Mouse (Mus musculus): Measurements from ENCODE around the gene Gm17402.

Gm17402 gene

GRCm38 (mm10) chr3:67375063-67375462, at the start of gene Gm17402:
Gene Gm17402, minus strand, starts transcription at chr3:67375163.
- ATAC-seq (ENCODE audit: low TSS enrichment) = no peak

- ATAC-seq (ENCODE audit: low TSS enrichment) = no peak
Observed at GRCm38 (mm10) chr3:67378215-67378614, 3.3 kb upstream of the Gm17402 start.

- no peak for ATAC-seq (ENCODE audit: low TSS enrichment)
Observed at GRCm38 (mm10) chr3:67374360-67374778, 594 bp downstream of the Gm17402 start.

GRCm38 (mm10) chr3:67373872-67374271, 1.1 kb downstream of the Gm17402 start, which contains the start of gene Mlf1:
Gene Mlf1, plus strand, starts transcription at chr3:67374097.
- peak; percentile 100 for ATAC-seq (ENCODE audit: low TSS enrichment)

- ATAC-seq (ENCODE audit: low TSS enrichment) = no peak
Observed at GRCm38 (mm10) chr3:67372781-67373180, 2.2 kb downstream of the Gm17402 start.

GRCm38 (mm10) chr3:67372194-67372593, 2.8 kb downstream of the Gm17402 start:
- ATAC-seq (ENCODE audit: low TSS enrichment) = no peak

GRCm38 (mm10) chr3:67369407-67370079, 5.4 kb downstream of the Gm17402 start:
- no peak for ATAC-seq (ENCODE audit: low TSS enrichment)

- ATAC-seq (ENCODE audit: low TSS enrichment) = no peak
Observed at GRCm38 (mm10) chr3:67367481-67367880, 7.5 kb downstream of the Gm17402 start.

GRCm38 (mm10) chr3:67366087-67366892, 8.7 kb downstream of the Gm17402 start:
- ATAC-seq (ENCODE audit: low TSS enrichment) = no peak

GRCm38 (mm10) chr3:67358376-67358775, 16.6 kb downstream of the Gm17402 start:
- no peak for ATAC-seq (ENCODE audit: low TSS enrichment)

GRCm38 (mm10) chr3:67352763-67353149, 22.2 kb downstream of the Gm17402 start:
- ATAC-seq (ENCODE audit: low TSS enrichment) = no peak

GRCm38 (mm10) chr3:67352128-67352762, 22.7 kb downstream of the Gm17402 start:
- ATAC-seq (ENCODE audit: low TSS enrichment) = 0 out of 2 replicates have a peak, but pooled peaks have one; percentile 70

- ATAC-seq (ENCODE audit: low TSS enrichment) = no peak
Observed at GRCm38 (mm10) chr3:67351406-67352127, 23.4 kb downstream of the Gm17402 start.

- no peak for ATAC-seq (ENCODE audit: low TSS enrichment)
Observed at GRCm38 (mm10) chr3:67346674-67347073, 28.3 kb downstream of the Gm17402 start.

- no peak for ATAC-seq (ENCODE audit: low TSS enrichment)
Observed at GRCm38 (mm10) chr3:67344599-67344998, 30.4 kb downstream of the Gm17402 start.

- no peak for ATAC-seq (ENCODE audit: low TSS enrichment)
Observed at GRCm38 (mm10) chr3:67343004-67343662, 31.8 kb downstream of the Gm17402 start.

GRCm38 (mm10) chr3:67340921-67341320, 34.0 kb downstream of the Gm17402 start:
- ATAC-seq (ENCODE audit: low TSS enrichment) = no peak

- no peak for ATAC-seq (ENCODE audit: low TSS enrichment)
Observed at GRCm38 (mm10) chr3:67339558-67339957, 35.4 kb downstream of the Gm17402 start.

- ATAC-seq (ENCODE audit: low TSS enrichment) = no peak
Observed at GRCm38 (mm10) chr3:67322422-67322821, 52.5 kb downstream of the Gm17402 start.

All from frontal cortex, adult (tissue).